Mouse (Mus musculus) brain, embryonic 14.5 days (tissue): ENCODE measurements at regions not wholly inside any gene's neighbourhood (a gene's known extent, or its start where the extent isn't known, plus 50 kb on each side); places are given as distances from the start of the nearest gene placed in this dataset.

Experiments used
- CTCF ChIP-seq: fragments of 200-500 bp; IDR thresholded peaks from 2 replicates; pipeline ENCODE4 v1.5.1; 2012; ENCODE audit warnings: inconsistent platforms, mild to moderate bottlenecking, moderate library complexity, borderline replicate concordance; ENCODE audit not compliant: insufficient read depth, insufficient read length; ENCODE audit errors: extremely low read depth
- POLR2A ChIP-seq: fragments of 200-500 bp; IDR thresholded peaks from 2 replicates; pipeline ENCODE4 v1.6.1; 2012; ENCODE audit warnings: mild to moderate bottlenecking, inconsistent platforms, borderline replicate concordance; ENCODE audit not compliant: poor library complexity, insufficient read depth, insufficient read length, severe bottlenecking; ENCODE audit errors: extremely low read depth

DNA sequence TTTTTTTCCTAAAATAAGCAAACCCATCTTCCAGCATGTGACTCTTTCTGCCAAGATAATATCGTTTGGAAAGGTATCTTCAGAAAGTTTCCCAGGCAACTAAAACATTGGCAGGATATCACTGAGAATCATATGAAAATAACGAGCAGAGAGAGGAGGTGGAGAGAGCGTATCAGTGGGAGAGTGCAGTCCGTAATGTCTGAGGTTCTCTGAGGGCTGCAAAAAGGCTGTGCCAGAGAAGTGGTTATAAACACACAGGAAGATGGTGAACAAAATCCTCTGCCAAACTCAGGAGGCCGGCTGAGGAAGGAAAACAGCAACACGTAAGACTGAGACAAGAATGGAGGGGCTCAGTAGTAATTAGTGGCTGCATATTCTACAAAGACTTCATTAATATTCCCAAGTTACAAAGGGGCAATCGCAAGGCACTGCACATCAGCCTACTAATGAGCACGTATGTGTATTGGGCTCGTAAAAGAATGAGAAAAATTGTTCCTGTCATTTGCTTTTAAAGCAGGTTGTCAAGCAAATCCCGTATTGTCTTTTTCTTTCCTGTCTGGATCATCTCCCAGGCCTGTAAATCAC is 54.8 kb upstream of the Cers6 start:
- TF ChIP-seq CTCF (no peak), POLR2A (no peak)
